Mouse (Mus musculus): ENCODE data around the gene Olfr523. TPM values are rescaled to one million over a fixed set of nuclear protein-coding genes. Genes with fewer than 3 reads are reported as not detected.

The Olfr523 gene
- polyA plus RNA-seq, 1 experiment = not detected

- no peak for DNase-seq (ENCODE audit: low read depth)
- TF ChIP-seq CTCF (IDR thresholded peaks at IDR 0.05; ENCODE audit: borderline replicate concordance, extremely low read depth, insufficient read depth, insufficient read length) (no peak), POLR2A (IDR thresholded peaks at IDR 0.05; ENCODE audit: borderline replicate concordance, extremely low read depth, insufficient read depth, insufficient read length, poor library complexity, severe bottlenecking) (no peak)
These were observed 33.9 kb downstream of the Olfr523 start for GRCm38 (mm10) chr7:140206904-140207303.

DNA sequence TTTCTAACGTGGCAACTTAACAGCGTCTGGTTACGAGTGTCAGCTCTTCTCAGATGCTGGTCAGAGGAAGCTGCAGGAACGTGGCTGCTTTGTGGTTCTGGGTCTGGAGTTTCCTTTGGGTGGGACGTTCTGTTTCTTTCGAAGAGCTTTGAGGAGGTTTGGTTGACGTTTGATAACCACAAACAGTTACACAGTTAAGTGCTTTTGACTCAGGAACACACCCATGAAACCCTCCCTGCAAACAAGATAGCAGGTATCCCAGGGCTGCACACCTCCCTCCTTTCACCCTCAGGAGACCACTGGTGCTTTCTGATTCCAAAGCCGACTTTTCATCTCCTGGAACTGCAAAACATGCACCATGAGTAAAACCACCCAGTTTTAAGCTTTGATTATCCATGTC is 35.1 kb downstream of the Olfr523 start:
- TF ChIP-seq CTCF (IDR thresholded peaks at IDR 0.05; ENCODE audit: borderline replicate concordance, extremely low read depth, insufficient read depth, insufficient read length) (no peak), POLR2A (IDR thresholded peaks at IDR 0.05; ENCODE audit: borderline replicate concordance, extremely low read depth, insufficient read depth, insufficient read length, poor library complexity, severe bottlenecking) (no peak)
- no peak for DNase-seq (ENCODE audit: low read depth)

DNA sequence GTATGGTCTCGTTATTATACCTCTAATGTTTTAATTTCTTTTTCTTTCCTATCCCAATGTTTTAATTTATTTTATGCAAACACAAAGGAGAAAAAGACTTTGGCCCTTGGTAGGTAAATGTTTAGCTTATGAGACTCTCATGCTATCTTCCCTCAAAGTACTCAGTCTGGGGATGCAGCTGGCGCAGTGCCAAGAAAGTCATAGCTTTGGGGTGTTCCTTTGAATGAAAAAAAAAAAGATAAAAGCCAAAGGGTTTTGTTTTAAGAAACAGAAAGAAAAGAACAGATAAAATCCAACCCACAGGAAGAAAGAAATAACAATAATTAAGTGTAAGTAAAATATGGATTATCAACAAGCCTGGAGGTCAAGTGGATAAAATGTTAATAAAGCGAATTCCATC is 35.7 kb downstream of the Olfr523 start:
- DNase-seq (ENCODE audit: low read depth) = no peak
- TF ChIP-seq CTCF (IDR thresholded peaks at IDR 0.05; ENCODE audit: borderline replicate concordance, extremely low read depth, insufficient read depth, insufficient read length) (no peak), POLR2A (IDR thresholded peaks at IDR 0.05; ENCODE audit: borderline replicate concordance, extremely low read depth, insufficient read depth, insufficient read length, poor library complexity, severe bottlenecking) (no peak)

GRCm38 (mm10) chr7:140213841-140214240 is 40.8 kb downstream of the Olfr523 start:
- TF ChIP-seq POLR2A (IDR thresholded peaks at IDR 0.05; ENCODE audit: borderline replicate concordance, extremely low read depth, insufficient read depth, insufficient read length, poor library complexity, severe bottlenecking) (no peak), CTCF (IDR thresholded peaks at IDR 0.05; ENCODE audit: borderline replicate concordance, extremely low read depth, insufficient read depth, insufficient read length) (no peak)
- DNase-seq (ENCODE audit: low read depth) = no peak

DNA sequence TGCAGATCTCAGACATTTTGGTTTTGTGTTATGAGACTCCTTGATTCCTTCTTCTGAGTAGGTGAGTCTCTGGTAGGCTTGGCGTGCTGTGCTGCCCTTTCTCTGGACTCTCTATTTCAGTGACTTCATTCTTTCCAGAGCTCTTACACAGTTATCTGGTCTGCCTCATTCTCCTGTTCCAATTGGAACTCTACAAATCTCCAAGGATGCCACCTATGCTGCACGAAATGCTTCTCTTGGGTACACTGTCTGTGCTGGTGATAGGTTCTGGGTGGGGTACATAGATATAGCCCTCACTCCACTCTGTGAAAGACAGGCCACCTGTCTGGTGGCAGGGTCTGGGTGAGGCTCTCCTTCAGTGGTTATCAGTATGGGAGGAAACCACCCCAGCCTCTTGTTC is 45.0 kb downstream of the Olfr523 start, which contains the start of gene Cd163l1:
Gene Cd163l1, plus strand, starts transcription at position 301 of the 400 bp plus-strand sequence.
- TF ChIP-seq POLR2A (IDR thresholded peaks at IDR 0.05; ENCODE audit: borderline replicate concordance, extremely low read depth, insufficient read depth, insufficient read length, poor library complexity, severe bottlenecking) (no peak), CTCF (IDR thresholded peaks at IDR 0.05; ENCODE audit: borderline replicate concordance, extremely low read depth, insufficient read depth, insufficient read length) (no peak)
- no peak for DNase-seq (ENCODE audit: low read depth)

- DNase-seq (ENCODE audit: low read depth) = no peak
- TF ChIP-seq CTCF (IDR thresholded peaks at IDR 0.05; ENCODE audit: borderline replicate concordance, extremely low read depth, insufficient read depth, insufficient read length) (no peak), POLR2A (IDR thresholded peaks at IDR 0.05; ENCODE audit: borderline replicate concordance, extremely low read depth, insufficient read depth, insufficient read length, poor library complexity, severe bottlenecking) (no peak)
These were observed 46.3 kb downstream of the Olfr523 start for GRCm38 (mm10) chr7:140219268-140219667.

GRCm38 (mm10) chr7:140220375-140220774 is 47.4 kb downstream of the Olfr523 start:
- DNase-seq (ENCODE audit: low read depth) = no peak
- no peak for TF ChIP-seq CTCF (IDR thresholded peaks at IDR 0.05; ENCODE audit: borderline replicate concordance, extremely low read depth, insufficient read depth, insufficient read length)
- TF ChIP-seq POLR2A (IDR thresholded peaks at IDR 0.05; ENCODE audit: borderline replicate concordance, extremely low read depth, insufficient read depth, insufficient read length, poor library complexity, severe bottlenecking) = no peak

DNA sequence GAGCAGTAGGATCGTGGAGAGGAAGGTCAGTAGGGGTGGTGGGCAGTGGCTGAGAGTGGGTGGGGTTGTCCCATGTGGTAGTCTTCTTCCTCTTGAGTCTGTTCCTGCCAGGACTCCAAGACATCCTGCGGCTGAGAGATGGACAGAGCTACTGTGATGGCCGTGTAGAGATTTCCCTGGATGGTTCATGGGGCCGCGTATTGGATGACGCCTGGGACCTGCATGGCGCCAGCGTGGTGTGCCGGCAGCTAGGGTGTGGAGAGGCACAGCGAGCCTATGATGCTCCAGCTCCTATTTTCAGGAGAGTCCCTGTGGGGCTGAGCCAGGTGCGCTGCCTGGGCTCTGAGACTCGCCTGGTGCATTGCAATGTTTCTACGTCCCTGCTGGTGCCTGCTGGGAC is 51.2 kb downstream of the Olfr523 start:
- DNase-seq (ENCODE audit: low read depth) = no peak
- no peak for TF ChIP-seq POLR2A (IDR thresholded peaks at IDR 0.05; ENCODE audit: borderline replicate concordance, extremely low read depth, insufficient read depth, insufficient read length, poor library complexity, severe bottlenecking)
- no peak for TF ChIP-seq CTCF (IDR thresholded peaks at IDR 0.05; ENCODE audit: borderline replicate concordance, extremely low read depth, insufficient read depth, insufficient read length)

Other genes starting within 250 kb of the Olfr523 start
- not detected in 2 replicates for gene Utf1, start 229.4 kb upstream of the Olfr523 start, polyA plus RNA-seq (2012; rRNA removed)
- gene 6430531B16Rik, start 194.5 kb upstream of the Olfr523 start, polyA plus RNA-seq (2012; rRNA removed) = 0.55 and 0.76 TPM in 2 replicates
- 12.7 and 14.7 TPM in 2 replicates for gene Adam8, start 180.7 kb upstream of the Olfr523 start, polyA plus RNA-seq (2012; rRNA removed)
- 88.0 and 121 TPM in 2 replicates for gene Zfp511, start 136.8 kb upstream of the Olfr523 start, polyA plus RNA-seq (2012; rRNA removed)
- 70.3 and 76.2 TPM in 2 replicates for gene Tubgcp2, start 136.5 kb upstream of the Olfr523 start, polyA plus RNA-seq (2012; rRNA removed)
- 1.3 and 4.0 TPM in 2 replicates for gene Msx3, start 124.1 kb upstream of the Olfr523 start, polyA plus RNA-seq (2012; rRNA removed)
- 146 and 172 TPM in 2 replicates for gene Caly, start 90.7 kb upstream of the Olfr523 start, polyA plus RNA-seq (2012; rRNA removed)
- gene Prap1, start 79.8 kb upstream of the Olfr523 start, polyA plus RNA-seq (2012; rRNA removed) = 6.4 TPM in 1 of 2 replicates, not detected in the other
- 25.3 and 25.7 TPM in 2 replicates for gene Fuom, start 70.8 kb upstream of the Olfr523 start, polyA plus RNA-seq (2012; rRNA removed)
- gene Paox, start 57.4 kb upstream of the Olfr523 start, polyA plus RNA-seq (2012; rRNA removed) = 5.1 and 6.0 TPM in 2 replicates
- gene Echs1, start 56.7 kb upstream of the Olfr523 start, polyA plus RNA-seq (2012; rRNA removed) = 74.9 and 75.4 TPM in 2 replicates
- gene Mtg1, start 35.7 kb upstream of the Olfr523 start, polyA plus RNA-seq (2012; rRNA removed) = 33.9 and 41.5 TPM in 2 replicates
- 10.2 and 16.2 TPM in 2 replicates for gene Sprn, start 18.3 kb upstream of the Olfr523 start, polyA plus RNA-seq (2012; rRNA removed)
- gene Olfr522, start 8.5 kb upstream of the Olfr523 start, polyA plus RNA-seq (2012; rRNA removed) = not detected in 2 replicates
- not detected in 2 replicates for gene Olfr524, start 32.7 kb downstream of the Olfr523 start, polyA plus RNA-seq (2012; rRNA removed)
- gene Cd163l1, start 45.0 kb downstream of the Olfr523 start, polyA plus RNA-seq (2012; rRNA removed) = 0.04 TPM in 1 of 2 replicates, not detected in the other
- 0.05 TPM in 1 of 2 replicates, not detected in the other for gene 5830411N06Rik, start 74.1 kb downstream of the Olfr523 start, polyA plus RNA-seq (2012; rRNA removed)
- not detected in 2 replicates for gene Olfr525, start 147.6 kb downstream of the Olfr523 start, polyA plus RNA-seq (2012; rRNA removed)
- not detected in 2 replicates for gene Olfr527, start 160.8 kb downstream of the Olfr523 start, polyA plus RNA-seq (2012; rRNA removed)
- gene Olfr60, start 188.5 kb downstream of the Olfr523 start, polyA plus RNA-seq (2012; rRNA removed) = not detected in 2 replicates
- not detected in 2 replicates for gene Olfr530, start 203.1 kb downstream of the Olfr523 start, polyA plus RNA-seq (2012; rRNA removed)
- not detected in 2 replicates for gene Olfr531, start 229.7 kb downstream of the Olfr523 start, polyA plus RNA-seq (2012; rRNA removed)
- not detected in 2 replicates for gene Olfr532, start 248.4 kb downstream of the Olfr523 start, polyA plus RNA-seq (2012; rRNA removed)

Data from brain, embryonic 14.5 days (tissue).